Mouse (Mus musculus): ENCODE results near the gene Sept3. TPM values are rescaled to one million over a fixed set of nuclear protein-coding genes. Genes with fewer than 3 reads are reported as not detected.

The Sept3 gene
- polyA plus RNA-seq, 1 experiment = 12.1 TPM

DNA sequence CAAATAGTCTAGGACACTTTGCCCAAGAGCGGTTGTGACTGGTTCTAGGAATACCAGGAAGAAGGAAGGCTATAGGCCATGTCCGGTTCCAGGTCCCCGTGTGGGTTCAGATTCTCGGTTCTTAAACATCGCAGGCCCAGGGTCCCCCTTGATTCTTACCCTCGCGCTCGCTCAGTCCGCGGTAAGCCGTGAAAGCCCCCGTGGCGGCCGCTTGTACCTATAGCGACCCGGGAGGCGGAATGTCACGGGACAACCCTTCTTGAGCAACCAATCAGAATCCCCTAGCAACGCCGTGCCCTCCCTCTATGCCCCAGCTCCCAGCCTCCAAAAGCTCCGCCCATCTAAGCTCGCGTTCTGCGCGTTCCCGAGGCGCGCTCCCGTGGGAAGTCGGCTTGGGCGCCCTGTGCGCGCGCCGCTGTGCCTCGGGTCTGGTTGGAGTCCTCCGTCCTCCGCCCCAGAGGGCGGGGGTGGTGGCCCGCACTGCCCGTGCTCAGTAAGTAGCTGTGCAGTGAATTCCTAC, 64.0 kb downstream of the Sept3 start, which contains the start of the genes Naga, Pheta2 and Smdt1:
Gene Naga (minus strand): TSS at position 333 of the 520 bp plus-strand sequence.
Gene Pheta2 (plus strand): TSS at position 350 of the 520 bp plus-strand sequence.
Gene Smdt1 (plus strand): TSS at position 367 of the 520 bp plus-strand sequence.
- Histone ChIP-seq H3K27ac (ENCODE audit: control insufficient read depth, insufficient read depth, low read depth, low read length) (peak within 1 kb of the TSS; percentile 83), H3K4me3 (ENCODE audit: control insufficient read depth, low read depth, low read length) (peak within 1 kb of the TSS; percentile 94), H3K4me1 (ENCODE audit: control insufficient read depth, insufficient read depth, low read length) (peaks cover 39% of the 10 kb centered on the region), H3K27me3 (ENCODE audit: control insufficient read depth, insufficient read depth, low read length) (peaks cover 9% of the 10 kb centered on the region), H3K36me3 (ENCODE audit: control insufficient read depth, insufficient read depth, low read length) (no peaks in the 10 kb centered on the region)
- TF ChIP-seq CTCF (IDR thresholded peaks at IDR 0.05; ENCODE audit: control insufficient read depth, insufficient read depth, insufficient replicate concordance, low read depth, low read length) = no peak
- TF ChIP-seq POLR2A (IDR thresholded peaks at IDR 0.05; ENCODE audit: control insufficient read depth, low read depth, low read length) = peak; percentile 50

DNA sequence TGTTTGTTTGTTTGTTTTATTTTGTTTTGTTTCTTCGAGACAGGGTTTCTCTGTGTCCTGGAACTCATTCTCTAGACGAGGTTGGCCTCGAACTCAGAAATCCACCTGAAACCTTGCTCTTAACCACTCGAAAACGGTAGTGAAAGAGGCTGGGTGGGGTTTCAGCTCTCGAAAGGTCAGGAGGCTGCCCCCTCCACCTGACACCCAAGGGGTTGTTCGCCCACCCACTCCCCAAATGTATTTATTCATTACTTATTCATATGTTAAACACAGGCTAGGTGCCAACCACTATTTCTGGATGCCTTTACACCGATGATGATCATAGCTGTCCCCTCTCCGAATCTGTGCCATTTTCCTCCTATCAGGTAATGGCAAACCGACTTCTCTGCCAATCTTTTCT, 64.5 kb downstream of the Sept3 start:
- Histone ChIP-seq H3K4me3 (ENCODE audit: control insufficient read depth, low read depth, low read length) (peak overlapping the region; percentile 94), H3K27me3 (ENCODE audit: control insufficient read depth, insufficient read depth, low read length) (peaks cover 9% of the 10 kb centered on the region), H3K27ac (ENCODE audit: control insufficient read depth, insufficient read depth, low read depth, low read length) (no peak overlapping the region), H3K36me3 (ENCODE audit: control insufficient read depth, insufficient read depth, low read length) (no peaks in the 10 kb centered on the region), H3K4me1 (ENCODE audit: control insufficient read depth, insufficient read depth, low read length) (peaks cover 39% of the 10 kb centered on the region)
- no peak for TF ChIP-seq CTCF (IDR thresholded peaks at IDR 0.05; ENCODE audit: control insufficient read depth, insufficient read depth, insufficient replicate concordance, low read depth, low read length)
- TF ChIP-seq POLR2A (IDR thresholded peaks at IDR 0.05; ENCODE audit: control insufficient read depth, low read depth, low read length) = no peak

DNA sequence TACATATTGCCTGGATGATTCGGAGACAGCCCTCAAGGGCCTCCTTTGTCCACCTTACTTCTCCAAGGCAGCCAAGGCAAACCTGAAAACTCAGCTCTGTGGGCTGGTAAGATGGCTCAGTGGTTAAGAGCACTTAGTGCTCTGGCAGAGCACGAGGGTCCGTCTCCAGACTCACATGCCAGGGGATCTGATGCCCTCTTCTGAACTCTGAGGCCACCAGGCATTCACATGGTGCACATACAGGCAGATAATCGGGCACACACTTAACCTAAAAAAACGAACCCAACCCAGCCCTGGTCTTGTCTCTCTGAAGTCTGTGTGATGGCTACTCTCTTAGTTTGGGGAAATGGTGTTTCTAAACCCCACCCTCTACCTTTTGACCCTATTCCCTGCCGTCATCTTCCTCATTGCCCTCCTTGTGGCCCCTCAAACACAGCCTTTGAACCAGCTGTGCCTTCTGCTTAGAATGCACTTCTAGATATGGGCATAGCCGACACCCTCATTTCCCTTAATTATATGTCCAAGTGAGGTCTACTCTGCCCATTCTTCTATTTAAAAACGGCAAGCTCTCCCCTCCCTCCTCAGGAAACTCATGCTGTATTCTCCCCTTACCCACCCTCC, 65.1 kb downstream of the Sept3 start:
- TF ChIP-seq POLR2A (IDR thresholded peaks at IDR 0.05; ENCODE audit: control insufficient read depth, low read depth, low read length) (no peak), CTCF (IDR thresholded peaks at IDR 0.05; ENCODE audit: control insufficient read depth, insufficient read depth, insufficient replicate concordance, low read depth, low read length) (no peak)
- Histone ChIP-seq H3K27me3 (ENCODE audit: control insufficient read depth, insufficient read depth, low read length) (peaks cover 9% of the 10 kb centered on the region), H3K27ac (ENCODE audit: control insufficient read depth, insufficient read depth, low read depth, low read length) (no peak overlapping the region), H3K4me1 (ENCODE audit: control insufficient read depth, insufficient read depth, low read length) (peaks cover 41% of the 10 kb centered on the region), H3K4me3 (ENCODE audit: control insufficient read depth, low read depth, low read length) (peak overlapping the region; percentile 94), H3K36me3 (ENCODE audit: control insufficient read depth, insufficient read depth, low read length) (no peaks in the 10 kb centered on the region)

DNA sequence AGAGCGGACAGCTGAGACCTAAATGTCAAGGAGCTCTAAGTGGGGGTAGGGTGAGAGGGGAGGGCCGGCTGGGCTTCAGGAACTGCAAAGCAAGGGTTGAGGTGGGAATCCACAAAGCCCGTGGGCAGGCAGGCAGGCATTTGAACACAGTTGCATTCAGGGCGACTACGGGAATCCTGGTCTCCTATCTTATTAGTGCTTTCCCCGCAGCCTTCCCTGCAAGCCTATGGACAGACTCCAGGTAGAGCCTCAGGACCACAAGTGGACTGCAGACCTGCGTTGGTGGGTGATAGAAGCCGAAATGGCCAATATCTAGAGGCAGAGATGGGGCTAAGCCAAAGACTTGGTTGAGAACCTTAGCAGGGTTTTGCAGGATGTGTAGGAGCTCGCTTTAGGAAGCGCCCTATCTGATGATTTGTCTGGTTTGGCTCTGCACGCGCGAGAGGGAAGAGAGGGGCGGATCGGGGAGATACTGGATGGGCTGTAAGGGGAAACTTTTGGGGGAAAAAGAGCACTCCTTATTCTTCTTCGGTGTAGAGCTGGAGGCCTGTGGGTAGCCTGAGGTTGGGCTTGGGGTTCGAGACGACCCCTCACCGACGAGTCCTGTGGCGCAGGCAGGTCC, 65.8 kb downstream of the Sept3 start:
- peak overlapping the region; percentile 94 for H3K4me3 ChIP-seq (ENCODE audit: control insufficient read depth, low read depth, low read length)
- peaks cover 44% of the 10 kb centered on the region for H3K4me1 ChIP-seq (ENCODE audit: control insufficient read depth, insufficient read depth, low read length)
- no peaks in the 10 kb centered on the region for H3K36me3 ChIP-seq (ENCODE audit: control insufficient read depth, insufficient read depth, low read length)
- no peak for TF ChIP-seq CTCF (IDR thresholded peaks at IDR 0.05; ENCODE audit: control insufficient read depth, insufficient read depth, insufficient replicate concordance, low read depth, low read length)
- TF ChIP-seq POLR2A (IDR thresholded peaks at IDR 0.05; ENCODE audit: control insufficient read depth, low read depth, low read length) = no peak
- no peak overlapping the region for H3K27ac ChIP-seq (ENCODE audit: control insufficient read depth, insufficient read depth, low read depth, low read length)
- H3K27me3 ChIP-seq (ENCODE audit: control insufficient read depth, insufficient read depth, low read length) = peaks cover 9% of the 10 kb centered on the region

DNA sequence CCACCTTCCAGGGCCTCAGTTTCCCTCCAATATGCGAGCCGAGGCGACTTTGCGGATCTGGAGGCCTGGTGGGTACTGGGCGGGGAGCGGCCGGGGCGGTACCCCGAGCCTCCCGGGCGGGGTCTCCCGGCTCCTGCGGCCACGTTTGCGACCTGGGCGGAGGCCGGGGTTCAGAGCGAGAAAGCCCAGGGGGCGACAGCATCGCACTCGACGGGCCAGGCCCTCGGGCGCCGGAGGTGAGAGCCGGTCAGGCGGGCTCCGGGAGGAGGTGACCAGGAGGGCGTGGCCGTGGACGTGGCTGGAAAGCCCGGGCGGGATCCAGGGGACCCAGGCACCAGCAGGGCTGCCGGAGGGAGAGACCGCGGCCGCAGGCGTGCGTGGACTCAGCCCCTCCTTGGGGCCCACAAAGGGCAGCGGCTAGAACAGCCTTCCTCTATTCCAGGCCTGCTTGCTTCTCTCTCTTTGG, 66.4 kb downstream of the Sept3 start:
- no peaks in the 10 kb centered on the region for H3K36me3 ChIP-seq (ENCODE audit: control insufficient read depth, insufficient read depth, low read length)
- peaks cover 44% of the 10 kb centered on the region for H3K4me1 ChIP-seq (ENCODE audit: control insufficient read depth, insufficient read depth, low read length)
- H3K27ac ChIP-seq (ENCODE audit: control insufficient read depth, insufficient read depth, low read depth, low read length) = no peak overlapping the region; the same call in 1 of the 2 replicates
- no peak for TF ChIP-seq CTCF (IDR thresholded peaks at IDR 0.05; ENCODE audit: control insufficient read depth, insufficient read depth, insufficient replicate concordance, low read depth, low read length)
- no peak for TF ChIP-seq POLR2A (IDR thresholded peaks at IDR 0.05; ENCODE audit: control insufficient read depth, low read depth, low read length)
- peaks cover 9% of the 10 kb centered on the region for H3K27me3 ChIP-seq (ENCODE audit: control insufficient read depth, insufficient read depth, low read length)
- peak overlapping the region; percentile 94 for H3K4me3 ChIP-seq (ENCODE audit: control insufficient read depth, low read depth, low read length)

DNA sequence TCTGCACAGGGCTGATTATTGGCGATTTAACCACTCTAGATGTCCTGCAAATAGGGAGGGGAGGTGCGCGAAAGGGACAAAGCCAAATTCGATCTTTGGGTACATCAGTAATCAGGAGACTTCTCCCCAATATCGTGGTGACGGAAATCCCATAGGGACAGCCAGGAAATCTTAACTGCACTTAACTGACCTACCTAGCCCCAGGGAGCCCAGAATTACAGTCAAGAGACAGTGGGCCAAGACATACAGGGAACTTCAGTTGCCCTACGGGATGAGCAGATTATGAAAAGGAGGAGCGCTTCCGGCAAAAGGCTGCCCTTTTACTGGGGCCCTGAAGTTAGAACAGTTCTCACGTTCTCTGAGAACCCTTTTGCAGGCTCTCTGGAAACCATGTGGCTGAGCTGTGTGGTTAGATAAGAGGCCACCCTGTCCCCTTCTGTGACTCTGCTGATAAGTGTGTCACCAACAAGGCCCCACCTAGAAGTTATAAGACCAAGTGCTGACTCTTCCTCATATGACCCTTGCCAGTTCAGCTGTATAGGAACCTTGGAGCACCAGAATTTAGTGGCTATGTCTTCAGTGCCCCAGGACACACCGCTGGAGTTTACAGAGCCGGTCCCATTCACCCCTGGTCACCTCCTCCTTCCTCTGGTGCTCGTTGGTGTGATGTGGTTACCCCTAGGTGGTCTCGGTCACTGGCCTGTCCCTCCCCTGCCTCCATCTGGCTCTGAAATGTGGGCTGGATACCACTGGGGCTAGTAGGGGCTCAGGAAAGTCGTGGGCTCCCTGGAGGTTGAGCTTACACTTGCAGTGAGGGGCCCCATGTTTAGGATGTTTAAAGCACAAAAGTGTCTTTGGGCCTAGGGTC, 67.2 kb downstream of the Sept3 start:
- no peak overlapping the region for H3K27ac ChIP-seq (ENCODE audit: control insufficient read depth, insufficient read depth, low read depth, low read length)

More for the DNA sequence above, 67.2 kb downstream of the Sept3 start:
- Histone ChIP-seq H3K4me1 (ENCODE audit: control insufficient read depth, insufficient read depth, low read length) (peaks cover 42% of the 10 kb centered on the region), H3K36me3 (ENCODE audit: control insufficient read depth, insufficient read depth, low read length) (no peaks in the 10 kb centered on the region), H3K27me3 (ENCODE audit: control insufficient read depth, insufficient read depth, low read length) (peaks cover 9% of the 10 kb centered on the region), H3K4me3 (ENCODE audit: control insufficient read depth, low read depth, low read length) (peak overlapping the region; percentile 94)
- TF ChIP-seq POLR2A (IDR thresholded peaks at IDR 0.05; ENCODE audit: control insufficient read depth, low read depth, low read length) (no peak), CTCF (IDR thresholded peaks at IDR 0.05; ENCODE audit: control insufficient read depth, insufficient read depth, insufficient replicate concordance, low read depth, low read length) (no peak)

Data from testis, adult 2 months (tissue).